ENCODE assay signal across 8 mouse cellular contexts in the genomic region with DNA sequence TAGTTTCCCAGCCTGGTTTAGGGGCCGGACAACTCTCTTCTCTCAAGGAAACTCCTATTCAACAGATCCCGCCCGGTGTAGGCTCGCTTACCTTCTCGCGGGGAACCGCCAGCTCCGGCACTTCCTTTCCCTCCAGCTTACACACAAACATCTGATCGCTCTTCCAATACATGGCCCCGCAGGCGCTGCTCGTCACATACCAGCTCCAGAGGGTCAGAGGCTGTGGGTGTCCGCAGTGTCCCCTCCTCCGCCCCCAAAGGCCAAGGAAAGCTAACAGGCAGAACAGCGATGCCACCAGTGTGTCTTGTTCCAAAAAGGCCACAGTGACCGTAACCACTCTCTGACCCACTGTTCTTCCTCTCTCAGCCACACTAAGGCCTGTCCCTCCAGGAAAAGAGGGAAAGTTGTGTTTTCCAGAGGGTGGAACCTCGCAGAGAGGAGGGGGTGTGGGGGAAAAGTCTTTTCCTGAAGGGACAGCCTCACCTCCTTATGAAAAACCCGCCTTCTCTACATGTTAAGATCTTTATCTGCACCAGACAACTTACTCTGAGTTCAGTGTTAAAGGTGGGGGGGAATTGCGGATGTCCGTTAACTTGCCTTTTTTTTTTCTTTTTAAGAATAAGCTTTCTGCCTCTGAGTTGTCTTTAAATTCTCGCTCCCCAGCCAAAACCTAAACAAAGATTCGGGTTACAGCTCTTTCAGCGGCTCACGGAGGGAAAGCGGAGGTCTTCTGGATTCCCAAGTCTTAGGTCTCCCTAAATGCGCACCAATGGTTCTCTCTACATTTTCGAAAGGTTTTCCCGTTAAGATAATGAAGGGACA. TPM values are rescaled to one million over a fixed set of nuclear protein-coding genes. Genes with fewer than 3 reads are reported as not detected.
DNase-seq lines count a peak whose midpoint lies in the region; ATAC-seq lines count a peak whose summit lies in the region.

A gene (minus strand): TSS at position 479 of the 822 bp plus-strand sequence.

- DNase-seq in heart, adult 11 months: peak; percentile 75
- no peak for DNase-seq in heart, adult 8-10 months (ENCODE audit: low spot score)
- DNase-seq in ZHBTc4 (ENCODE audit: low read depth, low spot score): peak; percentile 79
- peak; percentile 59 for DNase-seq in forelimb bud, embryonic 11.5 days (ENCODE audit: low read depth, low spot score)
- no peak for DNase-seq in layer of hippocampus, adult 9-10 months (ENCODE audit: low spot score)
- no peak for DNase-seq in layer of hippocampus, adult 9-11 months

- H3K4me3 ChIP-seq in kidney, embryonic 15.5 days (replicated peaks): peak within 1 kb of the TSS; percentile 22
- H3K4me3 ChIP-seq in neural tube, embryonic 15.5 days (replicated peaks): peak within 1 kb of the TSS; percentile 2; the same call in 1 of the 2 replicates

- ATAC-seq in kidney, embryonic 15.5 days (replicated peaks; ENCODE audit: low FRiP score): no peak
- ATAC-seq in neural tube, embryonic 15.5 days (ENCODE audit: low FRiP score): no peak

- H3K36me3 ChIP-seq in kidney, embryonic 15.5 days: no peaks in the 10 kb centered on the region
- no peaks in the 10 kb centered on the region for H3K36me3 ChIP-seq in neural tube, embryonic 15.5 days

- no peak within 1 kb of the TSS for H3K27ac ChIP-seq in kidney, embryonic 15.5 days
- H3K27ac ChIP-seq in neural tube, embryonic 15.5 days (replicated peaks): no peak within 1 kb of the TSS

- no peak within 1 kb of the TSS for H3K9ac ChIP-seq in kidney, embryonic 15.5 days
- no peak within 1 kb of the TSS for H3K9ac ChIP-seq in neural tube, embryonic 15.5 days (replicated peaks)

- H3K4me2 ChIP-seq in kidney, embryonic 15.5 days: peak within 1 kb of the TSS; percentile 39
- peak within 1 kb of the TSS; percentile 31; the same call in 1 of the 2 replicates for H3K4me2 ChIP-seq in neural tube, embryonic 15.5 days

- peaks cover 38% of the 10 kb centered on the region for H3K4me1 ChIP-seq in kidney, embryonic 15.5 days
- peaks cover 28% of the 10 kb centered on the region for H3K4me1 ChIP-seq in neural tube, embryonic 15.5 days

- H3K9me3 ChIP-seq in kidney, embryonic 15.5 days (replicated peaks): no peaks in the 10 kb centered on the region
- H3K9me3 ChIP-seq in neural tube, embryonic 15.5 days (replicated peaks): no peaks in the 10 kb centered on the region

- H3K27me3 ChIP-seq in kidney, embryonic 15.5 days: peaks cover 98% of the 10 kb centered on the region
- H3K27me3 ChIP-seq in neural tube, embryonic 15.5 days (replicated peaks): peaks cover 82% of the 10 kb centered on the region

- 2% methylated on average over 28 of the region's 28 CpGs for WGBS in kidney, embryonic 15.5 days
- 1% methylated on average over 28 of the region's 28 CpGs for WGBS in neural tube, embryonic 15.5 days

RNA-seq across cellular contexts. Expression of the gene that starts here (rescaled TPM):
- not detected for total RNA-seq in heart, adult 8-10 months (2022)
- not detected in 2 replicates for polyA plus RNA-seq in kidney, embryonic 15.5 days (2015; fragmentation: Nextera tagmentation; extraction: Ambion mirVana)
- polyA plus RNA-seq in neural tube, embryonic 15.5 days (2015; fragmentation: Nextera tagmentation; extraction: Ambion mirVana): 0.19 TPM in 1 of 2 replicates, not detected in the other

Comparison
In these comparisons a context has a peak if more than half of its experiments do, and no peak if none do; other contexts are left out.
1. DNase-seq: peak in heart, adult 11 months (single experiment), ZHBTc4 (single experiment) and forelimb bud, embryonic 11.5 days (single experiment); none in heart, adult 8-10 months (single experiment), layer of hippocampus, adult 9-10 months (single experiment) and layer of hippocampus, adult 9-11 months (single experiment).